Mouse (Mus musculus): ENCODE measurements at regions not wholly inside any gene's neighbourhood (a gene's known extent, or its start where the extent isn't known, plus 50 kb on each side); places are given as distances from the start of the nearest gene placed in this dataset.

- TF ChIP-seq CTCF (IDR thresholded peaks at IDR 0.05; ENCODE audit: low read depth, low read length), result no peak
- TF ChIP-seq POLR2A (IDR thresholded peaks at IDR 0.05; ENCODE audit: extremely low read depth, insufficient read depth, low read length), result no peak
These were observed 191.3 kb downstream of the Snx19 start for GRCm38 (mm10) chr9:30618181-30618580.

Measured in liver, adult 2 months (tissue).